Mouse (Mus musculus) gonadal fat pad, adult 2 months (tissue): ENCODE measurements around the gene Terf2. TPM values are rescaled to one million over a fixed set of nuclear protein-coding genes. Genes with fewer than 3 reads are reported as not detected.
"Not testable (repeated sequence)": the region's sequence is repeated elsewhere in the genome, so short reads cannot be mapped to it uniquely, and the experiment has no call there.

Experiments used
- DNase-seq: peaks from one replicate; pipeline ENCODE4 v3.0.0-alpha.2; 2012; ENCODE audit warnings: low read depth
- polyA plus RNA-seq: library from polyadenylated mRNA; depleted of rRNA; stranded (reverse); fragments of >200 nt; gene quantifications from 2 replicates; pipeline ENCODE4 v1.2.3, GENCODE M21; 2012

The Terf2 gene
- polyA plus RNA-seq, 1 experiment = 10.7 TPM

DNA sequence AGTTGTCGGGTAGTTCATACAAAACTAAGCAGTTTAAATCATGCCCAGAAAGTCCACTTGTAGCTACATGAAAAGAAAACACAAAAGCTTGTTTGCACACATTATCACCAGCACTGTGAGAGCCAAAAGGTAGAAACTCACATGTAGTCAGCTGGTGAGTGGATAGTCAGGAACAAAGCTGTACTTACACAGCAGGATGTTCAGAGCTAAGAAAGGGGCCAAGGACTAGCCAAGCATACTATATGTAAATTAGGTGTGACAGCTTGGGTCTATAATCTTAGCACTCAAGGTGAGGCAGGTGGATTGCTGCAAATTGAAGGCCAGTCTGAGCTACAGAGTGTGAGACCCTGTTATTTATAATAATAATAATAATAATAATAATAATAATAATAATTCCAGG lies 33.7 kb downstream of the Terf2 start:
- no peak for DNase-seq

DNA sequence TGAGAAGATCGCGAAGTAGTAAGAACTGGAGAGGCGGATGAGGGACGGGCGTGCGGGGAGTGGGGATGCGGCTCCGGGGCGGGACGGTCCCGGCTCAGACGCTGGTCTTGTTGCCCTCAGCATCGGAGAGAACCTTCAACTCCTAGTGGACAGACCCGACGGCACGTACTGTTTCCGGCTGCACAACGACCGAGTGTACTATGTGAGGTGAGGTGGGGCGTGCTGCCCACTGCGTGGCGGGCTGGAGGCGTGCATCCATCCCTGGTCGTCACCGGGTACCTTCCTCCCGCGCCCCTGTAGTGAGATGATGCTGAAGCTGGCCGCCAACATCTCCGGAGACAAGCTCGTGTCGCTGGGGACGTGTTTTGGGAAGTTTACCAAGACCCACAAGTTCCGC lies 39.4 kb downstream of the Terf2 start:
- DNase-seq = no peak

DNA sequence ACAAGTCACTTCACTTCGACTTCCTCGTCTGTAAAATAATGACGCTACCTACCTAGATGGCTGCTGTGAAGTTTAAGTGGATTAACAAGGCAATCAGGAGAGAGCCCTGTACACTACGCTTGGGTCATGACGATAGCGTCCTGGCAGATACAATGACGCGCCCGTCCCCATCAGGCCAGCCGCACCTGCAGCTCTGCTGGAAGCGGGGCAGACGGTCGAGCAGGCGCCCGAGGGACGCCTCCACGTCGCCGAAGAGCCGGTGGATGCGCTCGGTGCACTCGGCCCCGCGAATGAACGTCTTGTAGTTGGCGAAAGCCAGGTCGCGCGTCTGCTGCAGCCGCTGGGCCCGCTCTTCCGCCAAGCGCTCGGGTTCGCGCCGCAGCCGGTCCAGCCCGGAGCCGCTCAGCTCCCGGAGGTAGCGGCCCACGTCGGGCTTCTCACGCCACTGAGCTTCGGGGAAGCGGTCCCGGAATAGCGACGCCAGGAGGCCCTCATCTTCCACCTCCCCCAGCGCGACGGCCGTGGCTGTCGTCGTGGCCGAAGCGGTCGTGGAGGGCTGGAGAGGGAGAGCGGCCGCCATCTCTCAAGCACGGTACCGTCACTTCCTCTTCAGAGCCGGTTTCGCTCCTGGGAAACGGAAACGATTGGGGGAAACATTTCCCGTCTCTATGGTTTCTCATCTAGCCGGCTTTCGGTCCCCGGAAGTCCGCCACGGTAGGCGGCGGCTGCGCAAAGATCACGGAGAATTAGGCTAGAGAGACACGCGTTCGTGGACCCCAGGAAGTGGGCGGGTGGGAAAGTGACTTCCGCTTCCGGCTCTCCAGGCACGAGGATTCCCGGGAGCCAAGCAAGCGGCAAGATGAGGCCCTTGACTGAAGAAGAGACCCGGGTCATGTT lies 40.0 kb downstream of the Terf2 start, which contains the start of the genes Cog8 and Nip7:
Cog8 (minus strand) TSS at position 614 of the 897 bp plus-strand sequence.
Nip7 (plus strand) TSS at position 802 of the 897 bp plus-strand sequence.
- DNase-seq = peak; percentile 81

DNA sequence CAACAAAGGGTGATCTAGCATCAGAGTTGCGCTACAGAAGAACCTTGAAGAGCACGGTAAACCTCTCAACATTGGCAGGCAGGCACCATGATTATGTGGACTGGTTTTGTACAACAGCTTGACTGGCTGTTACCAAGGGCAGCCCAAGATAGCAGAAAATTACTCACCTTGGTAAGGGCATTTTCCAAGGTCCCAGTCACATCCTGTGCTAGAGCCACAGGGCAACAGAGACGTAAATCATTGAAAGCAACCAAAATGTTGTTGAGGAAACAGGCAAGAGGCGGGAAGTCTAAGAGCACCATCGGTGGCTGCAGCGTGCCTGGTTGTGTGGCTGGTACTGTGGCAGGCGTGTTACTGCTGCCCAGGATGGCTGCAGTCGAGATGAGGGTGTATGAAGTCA lies 44.3 kb downstream of the Terf2 start:
- no peak for DNase-seq

GRCm38 (mm10) chr8:107049480-107049879 lies 46.9 kb downstream of the Terf2 start:
- no peak for DNase-seq

DNA sequence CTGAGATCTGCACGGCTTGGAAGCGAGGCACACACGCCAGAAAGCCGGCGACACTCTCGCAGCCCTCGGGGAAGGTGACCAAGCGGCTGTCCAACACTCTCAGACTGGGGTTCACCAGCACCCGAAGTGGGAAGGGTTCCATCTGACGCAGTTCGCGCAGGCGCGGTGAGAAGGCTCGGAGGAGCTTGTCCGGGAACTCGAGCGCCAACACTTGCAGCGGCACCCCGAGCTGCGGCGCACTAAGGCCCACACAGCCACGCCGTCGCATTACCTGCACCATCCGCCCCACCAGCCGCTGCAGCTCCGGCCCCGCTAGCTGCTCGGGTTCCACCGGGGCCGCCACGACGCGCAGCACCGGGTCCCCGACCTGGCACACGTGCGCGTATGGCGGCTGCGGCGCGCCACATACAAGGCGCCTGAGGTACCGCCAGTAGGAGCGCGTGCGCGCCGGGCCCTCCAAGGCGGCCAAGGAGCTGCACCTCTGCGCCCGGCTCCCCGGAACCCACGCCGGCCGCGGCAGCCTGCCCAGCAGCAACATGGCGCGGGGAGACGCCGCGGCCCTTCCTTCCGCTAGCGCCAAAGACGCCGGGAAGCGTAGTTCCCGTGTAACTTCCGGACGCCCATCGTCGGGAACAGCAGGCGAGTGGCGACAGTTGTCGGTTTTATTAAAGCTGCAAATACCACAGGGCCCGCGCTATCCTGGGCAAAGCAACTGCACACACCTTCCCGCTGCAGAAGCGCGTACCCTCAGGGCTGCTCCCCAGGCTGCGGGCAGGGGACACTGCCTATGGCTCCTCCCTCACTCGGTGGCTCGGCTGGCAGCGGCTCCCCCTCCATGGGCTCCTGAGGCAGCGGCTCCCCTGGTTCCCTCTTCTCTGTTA lies 48.0 kb downstream of the Terf2 start, which contains the start of gene Pdf:
Pdf (minus strand) TSS at position 554 of the 881 bp plus-strand sequence.
- no peak for DNase-seq

DNA sequence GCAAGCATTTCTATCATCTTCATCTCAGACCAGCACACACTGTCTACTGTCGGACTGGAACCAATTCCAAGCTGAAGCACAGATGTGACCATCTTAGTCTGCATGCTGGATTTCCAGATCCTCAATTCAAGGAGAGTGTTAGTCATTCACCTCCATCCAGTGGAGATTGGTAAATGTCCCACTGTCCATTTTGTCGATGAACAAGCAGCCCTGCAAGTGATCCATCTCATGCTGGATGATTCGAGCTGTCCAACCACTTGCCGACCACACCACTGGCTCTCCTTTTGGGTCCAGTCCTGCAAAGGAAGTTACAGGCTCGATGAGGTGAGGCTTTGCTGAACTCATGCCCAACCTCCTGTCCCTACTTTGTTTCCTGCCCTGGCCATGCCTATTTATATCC lies 49.4 kb downstream of the Terf2 start:
- DNase-seq = no peak

DNA sequence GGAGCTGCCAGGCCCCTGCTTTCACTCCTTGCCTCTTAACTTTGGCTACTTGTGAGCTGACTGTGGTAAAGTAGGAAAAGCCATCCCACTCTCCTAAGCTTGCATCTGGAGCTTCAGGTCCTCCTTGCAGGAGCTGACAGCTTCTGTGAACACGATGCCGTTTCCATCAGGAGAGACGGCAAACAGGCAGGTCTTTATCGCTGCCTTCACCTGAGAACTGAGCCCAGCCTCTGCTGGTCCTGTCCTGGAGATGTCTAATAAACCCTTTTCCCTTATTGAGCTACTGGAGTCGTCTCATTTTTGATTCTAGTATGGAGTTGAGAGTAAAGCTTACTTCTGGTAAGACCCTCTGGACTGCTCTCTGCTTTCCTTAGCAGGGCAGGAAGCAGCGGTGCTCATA lies 50.9 kb downstream of the Terf2 start:
- DNase-seq = no peak

DNA sequence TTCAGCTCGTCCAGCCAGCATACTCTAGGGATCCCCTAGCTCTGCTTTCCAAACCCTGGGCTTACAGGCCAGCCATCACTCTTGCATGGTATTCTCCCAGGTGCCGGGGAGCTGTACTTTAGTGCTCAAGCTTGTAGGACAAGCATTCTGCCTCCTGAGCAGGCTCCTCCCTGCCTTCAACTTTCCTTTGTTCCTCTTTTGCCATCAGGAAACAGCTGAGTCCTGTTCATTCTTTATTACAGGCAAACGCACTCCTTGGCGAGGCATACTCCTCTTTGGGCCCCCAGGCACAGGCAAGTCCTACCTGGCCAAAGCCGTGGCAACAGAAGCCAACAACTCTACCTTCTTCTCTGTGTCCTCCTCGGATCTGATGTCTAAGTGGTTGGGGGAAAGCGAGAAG lies 55.7 kb downstream of the Terf2 start:
- DNase-seq = no peak

DNA sequence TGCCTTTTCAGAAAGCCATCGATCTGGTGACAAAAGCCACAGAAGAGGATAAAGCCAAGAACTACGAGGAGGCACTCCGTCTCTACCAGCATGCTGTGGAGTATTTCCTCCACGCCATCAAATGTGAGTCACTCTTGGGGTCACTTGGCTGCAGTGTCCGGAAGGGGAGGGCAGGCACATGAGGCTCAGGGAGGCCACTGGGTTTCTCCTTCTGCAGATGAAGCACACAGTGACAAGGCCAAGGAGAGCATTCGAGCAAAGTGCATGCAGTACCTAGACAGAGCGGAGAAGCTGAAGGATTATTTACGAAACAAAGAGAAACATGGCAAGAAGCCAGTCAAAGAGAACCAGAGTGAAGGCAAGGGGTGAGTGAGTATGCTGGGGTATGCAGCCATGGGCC lies 59.7 kb downstream of the Terf2 start:
- DNase-seq = no peak

DNA sequence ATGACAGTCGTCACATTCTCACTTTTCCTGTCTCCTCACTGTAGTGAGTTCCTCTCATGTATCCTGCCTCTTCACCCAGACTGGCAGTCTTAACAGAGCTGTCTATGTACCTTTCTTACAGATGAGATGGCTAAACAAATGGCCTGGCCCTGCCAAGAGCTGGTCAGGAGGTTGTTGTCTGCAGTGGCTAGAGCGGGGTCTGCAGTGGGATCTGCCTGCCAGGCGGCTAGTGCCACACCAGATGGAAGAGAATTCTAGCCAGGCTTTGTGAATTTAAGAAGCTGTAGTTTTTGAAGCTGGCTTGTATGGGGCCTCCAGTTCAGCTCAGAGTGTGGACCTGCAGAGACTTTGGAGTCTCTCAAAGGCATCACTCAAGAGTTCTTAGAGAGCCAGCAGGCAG lies 60.7 kb downstream of the Terf2 start:
- DNase-seq = no peak

DNA sequence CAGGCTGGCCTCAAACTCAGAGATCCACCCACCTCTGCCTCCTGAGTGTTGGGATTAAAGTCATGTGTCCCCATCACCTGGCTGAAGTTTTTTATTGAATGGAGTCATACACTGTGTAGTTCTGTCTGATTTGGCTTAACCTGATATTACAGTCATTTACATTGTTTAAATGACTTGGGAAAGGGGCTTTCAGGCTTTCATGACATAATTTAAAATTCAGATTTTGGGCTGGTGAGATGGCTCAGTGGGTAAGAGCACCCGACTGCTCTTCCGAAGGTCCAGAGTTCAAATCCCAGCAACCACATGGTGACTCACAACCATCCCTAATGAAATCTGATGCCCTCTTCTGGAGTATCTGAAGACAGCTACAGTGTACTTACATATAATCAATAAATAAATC lies 62.7 kb downstream of the Terf2 start:
- DNase-seq = not testable (repeated sequence)

DNA sequence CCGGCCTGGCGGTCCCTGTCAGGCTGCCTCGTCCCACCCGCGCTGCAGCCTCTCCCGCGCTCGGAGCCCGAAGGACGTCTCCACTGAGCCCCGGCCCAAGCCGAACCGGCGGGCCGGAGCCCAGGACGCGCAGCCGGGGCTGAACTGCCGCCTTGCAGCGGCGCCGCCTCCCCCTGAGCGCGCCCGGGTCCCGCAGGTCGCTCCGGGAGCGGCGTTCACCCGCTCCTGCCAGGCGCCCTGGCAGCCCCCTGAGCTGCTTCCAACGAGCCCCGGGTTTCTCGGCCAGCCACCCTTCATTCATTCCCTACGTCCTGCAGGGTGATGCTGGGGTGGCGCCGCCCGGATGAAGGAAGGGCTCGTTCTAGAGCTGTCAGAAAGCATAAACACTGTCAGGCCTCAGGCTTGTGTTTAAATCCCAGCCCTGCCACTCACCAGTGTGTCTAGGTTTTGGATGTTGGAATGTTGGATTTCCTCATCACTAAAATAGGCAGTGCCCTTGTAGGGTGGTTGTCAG lies 64.7 kb downstream of the Terf2 start:
- no peak for DNase-seq

GRCm38 (mm10) chr8:107030650-107031576 lies 65.4 kb downstream of the Terf2 start, which contains the start of gene Vps4a:
Gene Vps4a (plus strand): TSS chr8:107031222.
- no peak for DNase-seq

- DNase-seq = no peak
Measured at GRCm38 (mm10) chr8:107030058-107030457, 66.3 kb downstream of the Terf2 start.

GRCm38 (mm10) chr8:107029310-107029709 lies 67.0 kb downstream of the Terf2 start:
- no peak for DNase-seq

DNA sequence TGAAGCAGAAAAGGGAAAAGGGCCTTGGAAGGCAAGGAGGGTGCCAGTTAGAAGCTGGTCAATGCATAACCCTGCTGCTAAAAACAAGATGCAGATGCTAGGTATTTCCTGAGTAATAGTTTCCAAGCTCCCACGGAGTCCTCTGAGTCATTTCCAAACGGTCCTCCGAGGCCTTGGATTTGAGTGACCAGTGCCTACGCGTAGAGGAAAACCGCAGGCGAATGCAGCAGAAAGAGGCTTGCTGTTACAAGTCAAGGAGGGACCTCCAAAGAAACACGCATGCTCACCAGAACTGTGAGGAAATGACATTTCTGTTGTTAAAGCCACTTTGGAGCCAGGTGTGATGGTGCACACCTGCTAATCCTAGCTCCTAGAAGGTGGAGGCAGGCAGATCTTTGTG lies 72.9 kb downstream of the Terf2 start:
- no peak for DNase-seq
